Mouse (Mus musculus): ENCODE measurements around the gene Lgi1. TPM values are rescaled to one million over a fixed set of nuclear protein-coding genes. Genes with fewer than 3 reads are reported as not detected.
A peak's percentile ranks its signal among the peaks of the same experiment; 100 is the strongest.

The Lgi1 gene
- polyA plus RNA-seq, 1 experiment = 0.02 TPM

- Histone ChIP-seq H3K36me3 (ENCODE audit: control insufficient read depth, insufficient read depth, low read length) (no peaks in the 10 kb centered on the region), H3K27ac (ENCODE audit: insufficient read depth, low read length) (no peak overlapping the region), H3K4me1 (ENCODE audit: control insufficient read depth, insufficient read depth, insufficient read length) (no peaks in the 10 kb centered on the region), H3K4me3 (ENCODE audit: extremely low read depth, insufficient read depth, insufficient read length) (no peak overlapping the region), H3K27me3 (ENCODE audit: control insufficient read depth, insufficient read depth, low read length) (no peaks in the 10 kb centered on the region)
- 39% methylated on average over 10 of the region's 10 CpGs for WGBS
- DNase-seq (ENCODE audit: low read depth in 1 of 2, low spot score in 2 of 2) = no peak
- no peak for TF ChIP-seq POLR2A (IDR thresholded peaks at IDR 0.05; ENCODE audit: low read depth, low read length)
- TF ChIP-seq CTCF (IDR thresholded peaks at IDR 0.05; ENCODE audit: extremely low read depth, insufficient read depth, insufficient read length, insufficient replicate concordance) = no peak
These were observed 18.8 kb upstream of the Lgi1 start for GRCm38 (mm10) chr19:38245361-38246176.

GRCm38 (mm10) chr19:38246177-38246622, 18.1 kb upstream of the Lgi1 start:
- 88% methylated on average over 7 of the region's 7 CpGs for whole genome bisulfite sequencing
- no peak for TF ChIP-seq CTCF (IDR thresholded peaks at IDR 0.05; ENCODE audit: extremely low read depth, insufficient read depth, insufficient read length, insufficient replicate concordance)
- H3K27ac ChIP-seq (ENCODE audit: insufficient read depth, low read length) = no peak overlapping the region
- no peaks in the 10 kb centered on the region for H3K36me3 ChIP-seq (ENCODE audit: control insufficient read depth, insufficient read depth, low read length)
- H3K4me1 ChIP-seq (ENCODE audit: control insufficient read depth, insufficient read depth, insufficient read length) = no peaks in the 10 kb centered on the region
- no peak for DNase-seq (ENCODE audit: low read depth in 1 of 2, low spot score in 2 of 2)
- H3K27me3 ChIP-seq (ENCODE audit: control insufficient read depth, insufficient read depth, low read length) = no peaks in the 10 kb centered on the region; the same call in 1 of the 2 replicates
- no peak overlapping the region for H3K4me3 ChIP-seq (ENCODE audit: extremely low read depth, insufficient read depth, insufficient read length)

GRCm38 (mm10) chr19:38249627-38250026, 14.7 kb upstream of the Lgi1 start:
- Histone ChIP-seq H3K4me1 (ENCODE audit: control insufficient read depth, insufficient read depth, insufficient read length) (no peaks in the 10 kb centered on the region), H3K36me3 (ENCODE audit: control insufficient read depth, insufficient read depth, low read length) (no peaks in the 10 kb centered on the region), H3K27ac (ENCODE audit: insufficient read depth, low read length) (no peak overlapping the region), H3K27me3 (ENCODE audit: control insufficient read depth, insufficient read depth, low read length) (no peaks in the 10 kb centered on the region; the same call in 1 of the 2 replicates), H3K4me3 (ENCODE audit: extremely low read depth, insufficient read depth, insufficient read length) (no peak overlapping the region)
- TF ChIP-seq CTCF (IDR thresholded peaks at IDR 0.05; ENCODE audit: extremely low read depth, insufficient read depth, insufficient read length, insufficient replicate concordance) (no peak), POLR2A (IDR thresholded peaks at IDR 0.05; ENCODE audit: low read depth, low read length) (no peak)
- 85% methylated on average over 8 of the region's 8 CpGs for WGBS
- no peak for DNase-seq (ENCODE audit: low read depth in 1 of 2, low spot score in 2 of 2)

GRCm38 (mm10) chr19:38253796-38254195, 10.5 kb upstream of the Lgi1 start:
- no peaks in the 10 kb centered on the region; the same call in 1 of the 2 replicates for H3K27me3 ChIP-seq (ENCODE audit: control insufficient read depth, insufficient read depth, low read length)
- H3K36me3 ChIP-seq (ENCODE audit: control insufficient read depth, insufficient read depth, low read length) = no peaks in the 10 kb centered on the region
- H3K27ac ChIP-seq (ENCODE audit: insufficient read depth, low read length) = no peak overlapping the region
- H3K4me1 ChIP-seq (ENCODE audit: control insufficient read depth, insufficient read depth, insufficient read length) = no peaks in the 10 kb centered on the region
- no peak overlapping the region for H3K4me3 ChIP-seq (ENCODE audit: extremely low read depth, insufficient read depth, insufficient read length)
- 52% methylated on average over 6 of the region's 6 CpGs for WGBS
- DNase-seq (ENCODE audit: low read depth in 1 of 2, low spot score in 2 of 2) = peak in 1 of 2 experiments; percentile 6
- TF ChIP-seq CTCF (IDR thresholded peaks at IDR 0.05; ENCODE audit: extremely low read depth, insufficient read depth, insufficient read length, insufficient replicate concordance) (peak; percentile 42; the same call in 1 of the 2 replicates), POLR2A (IDR thresholded peaks at IDR 0.05; ENCODE audit: low read depth, low read length) (no peak)

- no peak for DNase-seq (ENCODE audit: low read depth in 1 of 2, low spot score in 2 of 2)
- H3K27me3 ChIP-seq (ENCODE audit: control insufficient read depth, insufficient read depth, low read length) = no peaks in the 10 kb centered on the region
- TF ChIP-seq POLR2A (IDR thresholded peaks at IDR 0.05; ENCODE audit: low read depth, low read length) = no peak
- no peak for TF ChIP-seq CTCF (IDR thresholded peaks at IDR 0.05; ENCODE audit: extremely low read depth, insufficient read depth, insufficient read length, insufficient replicate concordance)
- no peak overlapping the region for H3K4me3 ChIP-seq (ENCODE audit: extremely low read depth, insufficient read depth, insufficient read length)
- no peaks in the 10 kb centered on the region for H3K36me3 ChIP-seq (ENCODE audit: control insufficient read depth, insufficient read depth, low read length)
- no peaks in the 10 kb centered on the region for H3K4me1 ChIP-seq (ENCODE audit: control insufficient read depth, insufficient read depth, insufficient read length)
- 88% methylated on average over 3 of the region's 3 CpGs for WGBS
- H3K27ac ChIP-seq (ENCODE audit: insufficient read depth, low read length) = no peak overlapping the region
These were observed 5.7 kb upstream of the Lgi1 start for GRCm38 (mm10) chr19:38258651-38259065.

- WGBS = 70% methylated on average over 3 of the region's 3 CpGs
- no peak overlapping the region for H3K4me3 ChIP-seq (ENCODE audit: extremely low read depth, insufficient read depth, insufficient read length)
- H3K4me1 ChIP-seq (ENCODE audit: control insufficient read depth, insufficient read depth, insufficient read length) = no peaks in the 10 kb centered on the region
- H3K36me3 ChIP-seq (ENCODE audit: control insufficient read depth, insufficient read depth, low read length) = no peaks in the 10 kb centered on the region
- DNase-seq (ENCODE audit: low read depth in 1 of 2, low spot score in 2 of 2) = no peak
- H3K27me3 ChIP-seq (ENCODE audit: control insufficient read depth, insufficient read depth, low read length) = no peaks in the 10 kb centered on the region
- TF ChIP-seq POLR2A (IDR thresholded peaks at IDR 0.05; ENCODE audit: low read depth, low read length) = no peak
- TF ChIP-seq CTCF (IDR thresholded peaks at IDR 0.05; ENCODE audit: extremely low read depth, insufficient read depth, insufficient read length, insufficient replicate concordance) = no peak
- no peak overlapping the region for H3K27ac ChIP-seq (ENCODE audit: insufficient read depth, low read length)
These were observed 4.9 kb upstream of the Lgi1 start for GRCm38 (mm10) chr19:38259436-38259835.

GRCm38 (mm10) chr19:38260346-38260745, 4.0 kb upstream of the Lgi1 start:
- DNase-seq (ENCODE audit: low read depth in 1 of 2, low spot score in 2 of 2) = no peak
- 65% methylated on average over 4 of the region's 4 CpGs for WGBS
- no peak overlapping the region for H3K4me3 ChIP-seq (ENCODE audit: extremely low read depth, insufficient read depth, insufficient read length)
- no peaks in the 10 kb centered on the region for H3K4me1 ChIP-seq (ENCODE audit: control insufficient read depth, insufficient read depth, insufficient read length)
- TF ChIP-seq POLR2A (IDR thresholded peaks at IDR 0.05; ENCODE audit: low read depth, low read length) = no peak
- no peak for TF ChIP-seq CTCF (IDR thresholded peaks at IDR 0.05; ENCODE audit: extremely low read depth, insufficient read depth, insufficient read length, insufficient replicate concordance)
- H3K27ac ChIP-seq (ENCODE audit: insufficient read depth, low read length) = no peak overlapping the region
- no peaks in the 10 kb centered on the region for H3K27me3 ChIP-seq (ENCODE audit: control insufficient read depth, insufficient read depth, low read length)
- no peaks in the 10 kb centered on the region for H3K36me3 ChIP-seq (ENCODE audit: control insufficient read depth, insufficient read depth, low read length)

All from spleen, adult 2 months (tissue).